Mouse (Mus musculus): ENCODE measurements around the gene Nat9. TPM values are rescaled to one million over a fixed set of nuclear protein-coding genes. Genes with fewer than 3 reads are reported as not detected.

Gene Nat9
- polyA plus RNA-seq, 1 experiment from 2014 or later: 19.1 TPM

- WGBS: 29% methylated on average over 14 of the region's 14 CpGs
Measured at GRCm38 (mm10) chr11:115226811-115227491, 39.3 kb upstream of the Nat9 start.

GRCm38 (mm10) chr11:115225301-115225700 is 37.6 kb upstream of the Nat9 start:
- H3K4me3 ChIP-seq: no peak overlapping the region
- H3K36me3 ChIP-seq: no peaks in the 10 kb centered on the region
- 0 out of 2 replicates have a peak, but pooled peaks cover 6% of the 10 kb centered on the region for H3K27me3 ChIP-seq
- ATAC-seq (ENCODE audit: low FRiP score, low read depth): no peak
- no peaks in the 10 kb centered on the region for H3K9me3 ChIP-seq
- no peak overlapping the region for H3K9ac ChIP-seq
- WGBS: 47% methylated on average over 6 of the region's 6 CpGs
- H3K4me1 ChIP-seq (replicated peaks): peaks cover 66% of the 10 kb centered on the region
- H3K4me2 ChIP-seq: no peak overlapping the region
- no peak overlapping the region for H3K27ac ChIP-seq (replicated peaks)

More at GRCm38 (mm10) chr11:115226811-115227491, 39.3 kb upstream of the Nat9 start:
- Histone ChIP-seq H3K9me3 (no peaks in the 10 kb centered on the region), H3K36me3 (no peaks in the 10 kb centered on the region), H3K27me3 (0 out of 2 replicates have a peak, but pooled peaks cover 7% of the 10 kb centered on the region), H3K4me1 (replicated peaks) (peaks cover 73% of the 10 kb centered on the region), H3K9ac (no peak overlapping the region), H3K4me2 (no peak overlapping the region), H3K4me3 (no peak overlapping the region), H3K27ac (replicated peaks) (peak overlapping the region; percentile 37; the same call in 1 of the 2 replicates)
- peak; percentile 38; the same call in 1 of the 2 replicates for ATAC-seq (ENCODE audit: low FRiP score, low read depth)

- peaks cover 66% of the 10 kb centered on the region for H3K4me1 ChIP-seq (replicated peaks)
- 42% methylated on average over 8 of the region's 8 CpGs for WGBS
- 0 out of 2 replicates have a peak, but pooled peaks have one; percentile 17 for ATAC-seq (ENCODE audit: low FRiP score, low read depth)
- H3K4me2 ChIP-seq: no peak overlapping the region
- H3K27ac ChIP-seq (replicated peaks): no peak overlapping the region
- no peaks in the 10 kb centered on the region for H3K36me3 ChIP-seq
- no peak overlapping the region for H3K4me3 ChIP-seq
- no peak overlapping the region for H3K9ac ChIP-seq
- no peaks in the 10 kb centered on the region for H3K9me3 ChIP-seq
- peaks cover 6% of the 10 kb centered on the region for H3K27me3 ChIP-seq
Measured at GRCm38 (mm10) chr11:115224889-115225288, 37.2 kb upstream of the Nat9 start.

GRCm38 (mm10) chr11:115223877-115224276 is 36.2 kb upstream of the Nat9 start:
- H3K9ac ChIP-seq: no peak overlapping the region
- H3K9me3 ChIP-seq: no peaks in the 10 kb centered on the region
- no peak overlapping the region for H3K4me2 ChIP-seq
- H3K27me3 ChIP-seq: peaks cover 4% of the 10 kb centered on the region
- no peaks in the 10 kb centered on the region for H3K36me3 ChIP-seq
- no peak overlapping the region for H3K27ac ChIP-seq (replicated peaks)
- H3K4me3 ChIP-seq: no peak overlapping the region
- H3K4me1 ChIP-seq (replicated peaks): peaks cover 61% of the 10 kb centered on the region
- ATAC-seq (ENCODE audit: low FRiP score, low read depth): no peak
- WGBS: 73% methylated on average over 6 of the region's 6 CpGs

GRCm38 (mm10) chr11:115223451-115223850 is 35.8 kb upstream of the Nat9 start:
- WGBS: 63% methylated on average over 11 of the region's 11 CpGs
- Histone ChIP-seq H3K9ac (no peak overlapping the region), H3K4me3 (no peak overlapping the region), H3K9me3 (no peaks in the 10 kb centered on the region), H3K4me1 (replicated peaks) (peaks cover 60% of the 10 kb centered on the region), H3K36me3 (no peaks in the 10 kb centered on the region), H3K27ac (replicated peaks) (no peak overlapping the region), H3K27me3 (peaks cover 4% of the 10 kb centered on the region), H3K4me2 (no peak overlapping the region)
- ATAC-seq (ENCODE audit: low FRiP score, low read depth): no peak

GRCm38 (mm10) chr11:115222570-115222969 is 34.9 kb upstream of the Nat9 start:
- H3K4me2 ChIP-seq: no peak overlapping the region

GRCm38 (mm10) chr11:115222077-115222476 is 34.4 kb upstream of the Nat9 start:
- H3K4me1 ChIP-seq (replicated peaks): peaks cover 59% of the 10 kb centered on the region
- WGBS: 46% methylated on average over 12 of the region's 12 CpGs

More at GRCm38 (mm10) chr11:115222570-115222969, 34.9 kb upstream of the Nat9 start:
- ATAC-seq (ENCODE audit: low FRiP score, low read depth): no peak
- H3K9me3 ChIP-seq: no peaks in the 10 kb centered on the region
- no peaks in the 10 kb centered on the region for H3K36me3 ChIP-seq
- H3K9ac ChIP-seq: no peak overlapping the region
- no peak overlapping the region for H3K4me3 ChIP-seq
- WGBS: 35% methylated on average over 5 of the region's 5 CpGs
- peaks cover 4% of the 10 kb centered on the region for H3K27me3 ChIP-seq
- H3K27ac ChIP-seq (replicated peaks): no peak overlapping the region
- H3K4me1 ChIP-seq (replicated peaks): peaks cover 59% of the 10 kb centered on the region

GRCm38 (mm10) chr11:115219685-115220084 is 32.0 kb upstream of the Nat9 start:
- 89% methylated on average over 10 of the region's 10 CpGs for WGBS
- H3K4me1 ChIP-seq (replicated peaks): peaks cover 37% of the 10 kb centered on the region

More at GRCm38 (mm10) chr11:115222077-115222476, 34.4 kb upstream of the Nat9 start:
- Histone ChIP-seq H3K27ac (replicated peaks) (no peak overlapping the region), H3K36me3 (no peaks in the 10 kb centered on the region), H3K9ac (no peak overlapping the region), H3K27me3 (peaks cover 4% of the 10 kb centered on the region), H3K4me3 (no peak overlapping the region), H3K4me2 (no peak overlapping the region), H3K9me3 (no peaks in the 10 kb centered on the region)
- ATAC-seq (ENCODE audit: low FRiP score, low read depth): no peak

GRCm38 (mm10) chr11:115219263-115219662 is 31.6 kb upstream of the Nat9 start:
- H3K4me1 ChIP-seq (replicated peaks): peaks cover 37% of the 10 kb centered on the region
- no peak overlapping the region for H3K4me2 ChIP-seq
- H3K9ac ChIP-seq: no peak overlapping the region
- no peak for ATAC-seq (ENCODE audit: low FRiP score, low read depth)
- H3K27ac ChIP-seq (replicated peaks): no peak overlapping the region
- 86% methylated on average over 9 of the region's 9 CpGs for WGBS
- peaks cover 4% of the 10 kb centered on the region for H3K27me3 ChIP-seq
- H3K9me3 ChIP-seq: no peaks in the 10 kb centered on the region
- no peak overlapping the region for H3K4me3 ChIP-seq
- no peaks in the 10 kb centered on the region for H3K36me3 ChIP-seq

More at GRCm38 (mm10) chr11:115219685-115220084, 32.0 kb upstream of the Nat9 start:
- Histone ChIP-seq H3K36me3 (no peaks in the 10 kb centered on the region), H3K27me3 (peaks cover 4% of the 10 kb centered on the region), H3K4me3 (no peak overlapping the region), H3K27ac (replicated peaks) (no peak overlapping the region), H3K4me2 (no peak overlapping the region), H3K9ac (no peak overlapping the region), H3K9me3 (no peaks in the 10 kb centered on the region)
- no peak for ATAC-seq (ENCODE audit: low FRiP score, low read depth)

- Histone ChIP-seq H3K27ac (replicated peaks) (peak overlapping the region; percentile 64; the same call in 1 of the 2 replicates), H3K9me3 (no peaks in the 10 kb centered on the region), H3K36me3 (no peaks in the 10 kb centered on the region), H3K27me3 (peaks cover 4% of the 10 kb centered on the region), H3K9ac (no peak overlapping the region), H3K4me3 (no peak overlapping the region), H3K4me2 (no peak overlapping the region), H3K4me1 (replicated peaks) (peaks cover 27% of the 10 kb centered on the region)
- peak; percentile 57 for ATAC-seq (ENCODE audit: low FRiP score, low read depth)
- WGBS: 47% methylated on average over 18 of the region's 18 CpGs
Measured at GRCm38 (mm10) chr11:115217439-115218410, 30.1 kb upstream of the Nat9 start.

GRCm38 (mm10) chr11:115215123-115215522 is 27.5 kb upstream of the Nat9 start:
- Histone ChIP-seq H3K9me3 (no peaks in the 10 kb centered on the region), H3K27me3 (peaks cover 3% of the 10 kb centered on the region), H3K9ac (no peak overlapping the region), H3K36me3 (no peaks in the 10 kb centered on the region), H3K4me2 (no peak overlapping the region), H3K27ac (replicated peaks) (no peak overlapping the region), H3K4me1 (replicated peaks) (peaks cover 30% of the 10 kb centered on the region), H3K4me3 (no peak overlapping the region)
- ATAC-seq (ENCODE audit: low FRiP score, low read depth): no peak
- WGBS: 35% methylated on average over 5 of the region's 5 CpGs

GRCm38 (mm10) chr11:115212116-115212515 is 24.5 kb upstream of the Nat9 start:
- WGBS: 50% methylated on average over 13 of the region's 13 CpGs
- ATAC-seq (ENCODE audit: low FRiP score, low read depth): no peak

More at GRCm38 (mm10) chr11:115212116-115212515, 24.5 kb upstream of the Nat9 start:
- H3K27ac ChIP-seq (replicated peaks): no peak overlapping the region
- no peak overlapping the region for H3K9ac ChIP-seq
- no peaks in the 10 kb centered on the region for H3K27me3 ChIP-seq
- no peaks in the 10 kb centered on the region for H3K9me3 ChIP-seq
- H3K4me3 ChIP-seq: no peak overlapping the region
- peaks cover 8% of the 10 kb centered on the region for H3K36me3 ChIP-seq
- no peak overlapping the region for H3K4me2 ChIP-seq
- H3K4me1 ChIP-seq (replicated peaks): peaks cover 31% of the 10 kb centered on the region

Data from hindbrain, embryonic 15.5 days (tissue).